Mouse (Mus musculus) MEL-GATA-1-ER (cell line): ENCODE results near the gene Gm42669.
A peak's percentile ranks its signal among the peaks of the same experiment; 100 is the strongest.

ENCODE experiments used
- DNase-seq: peaks from one replicate; pipeline ENCODE4 v3.0.0-alpha.2; 2012; ENCODE audit warnings: low read depth; ENCODE audit errors: extremely low read depth

Gm42669 gene

DNA sequence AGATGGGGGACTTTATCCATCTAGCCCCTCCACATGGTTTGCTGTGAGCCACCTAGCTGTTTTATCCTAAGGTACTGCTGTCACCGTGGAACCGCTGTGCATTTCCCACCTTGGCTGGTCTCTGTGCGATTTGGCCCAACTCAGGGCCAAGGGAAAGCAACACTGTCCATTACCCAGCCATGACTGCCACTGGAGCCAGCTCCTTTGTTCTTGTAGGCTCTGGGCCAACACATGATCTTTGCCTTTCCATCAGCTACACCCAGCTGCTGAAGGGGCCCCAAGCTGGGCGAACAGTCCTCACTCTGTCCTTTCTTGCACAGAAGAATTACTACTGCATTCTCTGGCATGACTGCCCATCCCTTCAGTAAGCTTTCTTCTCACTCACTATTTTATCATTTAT lies 11.2 kb downstream of the Gm42669 start:
- DNase-seq = no peak

DNA sequence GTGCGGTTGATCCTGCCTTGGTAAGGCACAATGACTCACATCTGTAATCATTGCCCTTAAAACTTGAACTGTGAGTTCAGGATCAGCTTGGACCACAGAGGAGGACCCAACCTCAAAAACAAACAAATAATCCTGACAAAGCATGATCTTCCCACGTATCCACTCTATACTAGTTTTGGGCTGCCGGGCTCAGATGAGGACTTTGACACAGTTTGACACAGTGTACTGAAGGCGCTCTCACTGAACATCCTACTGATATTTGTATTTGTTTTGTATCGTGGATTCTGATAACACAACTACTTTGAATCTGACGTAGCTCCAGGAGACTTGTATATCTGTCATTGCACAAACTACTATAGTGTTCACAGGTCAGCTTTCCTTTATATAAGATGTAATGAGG lies 14.0 kb downstream of the Gm42669 start:
- no peak for DNase-seq

DNA sequence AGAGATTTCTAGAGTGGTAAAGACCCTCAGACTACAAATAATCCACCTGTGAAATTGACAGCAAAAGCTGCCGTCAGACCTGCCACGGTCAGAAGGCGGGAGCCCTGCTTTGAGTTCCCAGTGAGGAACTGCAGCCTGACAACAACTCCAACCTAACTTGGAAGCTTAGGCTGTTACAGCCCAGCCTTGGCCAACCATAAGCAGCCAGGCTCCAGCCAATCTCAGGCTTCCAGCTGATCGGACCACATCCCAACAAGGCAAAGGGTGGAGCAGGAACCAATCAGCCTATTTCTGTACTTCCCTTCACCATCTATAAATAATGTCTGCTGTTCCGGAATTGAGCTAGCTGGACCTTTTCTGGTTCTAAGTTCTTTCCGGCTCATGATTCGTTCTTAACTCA lies 14.5 kb downstream of the Gm42669 start:
- no peak for DNase-seq

- DNase-seq = no peak
Observed at GRCm38 (mm10) chr5:107524281-107524680, 16.9 kb downstream of the Gm42669 start.

GRCm38 (mm10) chr5:107528856-107529255 lies 21.4 kb downstream of the Gm42669 start:
- DNase-seq = no peak

- no peak for DNase-seq
Observed at GRCm38 (mm10) chr5:107533590-107533989, 26.2 kb downstream of the Gm42669 start.

DNA sequence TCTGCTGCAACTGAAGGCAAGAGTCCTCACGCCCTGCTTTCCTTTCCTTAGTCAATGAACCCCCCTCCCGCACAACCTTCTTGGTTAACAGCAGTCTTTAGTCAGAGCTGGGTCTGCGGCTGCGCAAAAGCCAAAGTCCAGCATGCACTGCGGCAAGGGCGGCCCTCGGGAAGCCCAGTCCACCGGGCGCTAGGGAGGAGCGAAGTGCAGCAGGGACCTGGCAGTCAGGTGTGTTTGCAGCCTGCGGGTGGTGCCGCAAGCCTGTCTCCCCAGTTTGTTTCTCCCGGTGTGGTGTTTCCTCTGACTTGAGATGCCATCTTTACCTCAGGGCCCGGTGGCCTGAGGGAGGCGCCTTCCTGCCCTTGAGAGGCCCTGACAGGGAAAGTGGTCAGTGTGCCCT lies 27.2 kb downstream of the Gm42669 start, which contains the start of gene 1700028K03Rik:
TSS of gene 1700028K03Rik (plus strand) at position 129 of the 400 bp plus-strand sequence.
- DNase-seq = no peak

- no peak for DNase-seq
Observed at GRCm38 (mm10) chr5:107541696-107542095, 34.3 kb downstream of the Gm42669 start.

DNA sequence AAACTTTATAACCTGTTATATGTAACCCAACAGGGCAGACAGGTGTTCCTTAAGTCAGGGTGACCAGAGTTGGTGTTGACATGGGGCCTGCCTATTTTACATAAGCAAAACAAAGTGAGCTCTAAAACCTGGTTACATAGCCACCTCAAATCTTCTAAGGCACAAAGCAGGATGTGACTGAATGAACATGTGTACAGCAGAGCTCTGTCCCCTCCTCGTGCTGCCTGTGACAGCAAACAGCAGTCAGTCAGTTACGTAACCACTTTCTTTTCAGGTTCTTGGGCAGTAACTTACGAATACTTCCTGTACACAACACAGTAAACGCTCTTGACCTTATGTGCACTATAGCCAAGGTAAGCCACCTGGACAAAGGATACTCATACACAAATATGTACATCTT lies 38.5 kb downstream of the Gm42669 start:
- DNase-seq = no peak

- DNase-seq = peak; percentile 17
Observed at GRCm38 (mm10) chr5:107547955-107548354, 40.5 kb downstream of the Gm42669 start.

- DNase-seq = no peak
Observed at GRCm38 (mm10) chr5:107548444-107548843, 41.0 kb downstream of the Gm42669 start.

DNA sequence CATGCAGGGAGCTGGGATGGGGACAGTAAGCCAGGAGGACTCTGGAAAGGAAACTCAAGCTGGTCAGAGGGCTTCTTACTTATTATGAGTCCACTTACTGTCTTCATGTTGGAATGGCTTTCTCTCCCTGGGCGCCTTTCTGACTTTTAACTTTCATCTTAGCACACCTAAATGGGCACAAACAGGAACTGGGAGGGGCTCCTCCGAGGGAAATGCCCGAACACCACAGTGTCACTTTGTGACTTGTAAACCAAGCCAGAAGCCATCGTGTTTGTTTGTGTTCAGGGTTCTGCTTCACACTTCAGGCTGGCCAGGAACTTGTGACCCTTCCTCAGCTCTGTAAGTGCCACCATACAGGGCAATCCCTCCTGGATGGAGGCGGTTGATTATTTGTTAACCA lies 46.9 kb downstream of the Gm42669 start:
- DNase-seq = no peak

GRCm38 (mm10) chr5:107556969-107557368 lies 49.5 kb downstream of the Gm42669 start:
- DNase-seq = no peak

DNA sequence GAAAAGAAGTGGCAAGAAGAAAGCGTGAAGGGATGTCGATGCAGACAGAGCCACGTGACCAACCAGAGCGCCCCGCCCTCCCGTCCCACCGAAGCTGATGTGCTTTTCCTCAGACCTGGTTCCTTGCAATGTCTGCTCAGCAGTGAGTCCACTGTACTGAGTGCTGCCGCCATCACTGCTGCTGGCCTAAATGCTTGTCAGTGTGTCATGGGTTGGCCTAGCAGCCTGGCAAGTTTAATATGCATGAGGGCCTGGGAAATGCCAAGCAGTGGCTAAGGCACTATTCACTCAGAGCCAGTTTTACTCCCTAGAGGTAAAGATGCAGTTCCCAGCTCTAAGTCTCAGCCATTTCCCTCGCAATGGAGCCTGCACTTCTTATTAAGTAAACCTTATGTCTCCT lies 61.7 kb downstream of the Gm42669 start:
- DNase-seq = no peak

DNA sequence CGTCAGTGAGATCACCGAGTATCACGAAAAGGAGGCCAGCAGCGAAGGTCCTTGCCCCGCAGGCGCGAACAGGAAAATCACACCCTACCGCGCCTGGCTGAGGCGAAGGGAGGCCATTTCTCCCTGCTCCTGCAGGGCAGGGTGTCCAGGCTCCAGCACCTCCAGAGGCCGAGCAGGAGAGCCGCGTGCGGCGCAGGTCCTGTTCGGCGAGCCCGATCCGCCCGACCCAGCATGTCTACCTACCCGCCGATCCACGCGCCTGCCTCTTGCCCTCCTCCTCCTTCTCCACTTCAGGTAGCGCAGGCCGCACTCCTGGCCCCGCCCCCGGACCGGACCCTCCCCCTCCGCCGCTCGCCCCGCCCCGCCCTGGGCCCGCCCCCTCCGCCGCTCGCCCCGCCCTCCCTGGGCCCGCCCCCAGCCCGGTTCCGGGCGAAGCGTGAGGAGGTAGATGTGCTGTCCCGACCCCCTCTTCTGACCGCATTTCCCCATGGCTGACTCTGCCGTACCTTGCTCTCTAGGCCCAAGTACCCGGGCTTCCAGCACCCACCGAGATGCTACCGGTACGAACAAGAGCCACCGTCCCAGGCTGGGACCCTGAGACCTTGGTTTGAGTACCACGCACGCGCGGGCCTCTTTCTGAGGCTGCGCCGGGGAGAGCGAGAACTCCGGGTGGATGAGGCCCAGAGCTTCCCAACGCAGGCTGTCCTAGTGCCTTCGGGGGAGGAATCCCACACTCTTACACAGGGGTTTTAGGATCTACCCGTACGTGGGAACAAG lies 90.1 kb downstream of the Gm42669 start, which contains the start of the genes Rpap2 and Glmn:
TSS of gene Rpap2 (plus strand) at position 73 of the 777 bp plus-strand sequence.
TSS of gene Glmn (minus strand) at position 588 of the 777 bp plus-strand sequence.
- peak; percentile 52 for DNase-seq

DNA sequence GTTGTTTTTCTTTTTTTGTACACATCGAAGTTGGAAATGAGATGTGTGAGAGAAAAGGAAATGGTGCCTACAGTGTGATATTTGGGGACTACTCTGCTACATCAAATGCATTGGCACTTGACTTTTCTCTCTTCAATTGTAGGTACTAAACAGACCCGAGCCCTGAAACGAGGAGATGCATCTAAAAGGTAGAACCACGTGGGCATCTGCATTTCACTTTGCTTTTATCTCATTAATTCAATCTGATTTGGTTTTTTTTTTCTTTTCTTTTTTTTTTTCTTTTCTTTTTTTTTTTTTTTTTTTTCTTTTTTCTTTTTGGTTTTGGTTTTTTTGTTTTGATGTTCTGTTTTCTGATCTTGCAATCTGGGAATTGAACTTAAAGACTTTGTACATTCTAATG lies 91.0 kb downstream of the Gm42669 start:
- DNase-seq = no peak

DNA sequence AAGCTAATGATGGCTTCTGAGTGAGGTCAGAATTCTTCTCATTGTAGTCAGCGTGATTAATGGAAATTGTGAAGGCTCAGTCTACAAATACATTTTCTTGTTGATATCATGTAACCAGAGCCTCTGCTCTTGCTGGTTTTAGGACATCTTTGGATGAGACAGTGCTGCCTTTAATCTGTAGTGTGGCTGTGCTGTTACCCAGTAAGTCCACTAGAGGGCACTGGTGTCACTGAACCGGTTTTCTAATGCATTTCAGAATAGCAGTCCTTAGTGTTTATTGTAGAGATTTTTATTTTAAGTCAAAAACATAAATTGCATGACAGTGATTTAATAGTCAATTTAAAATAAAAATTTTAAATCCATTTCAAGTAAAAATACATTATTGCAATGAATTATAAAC lies 103.8 kb downstream of the Gm42669 start:
- DNase-seq = peak; percentile 44

DNA sequence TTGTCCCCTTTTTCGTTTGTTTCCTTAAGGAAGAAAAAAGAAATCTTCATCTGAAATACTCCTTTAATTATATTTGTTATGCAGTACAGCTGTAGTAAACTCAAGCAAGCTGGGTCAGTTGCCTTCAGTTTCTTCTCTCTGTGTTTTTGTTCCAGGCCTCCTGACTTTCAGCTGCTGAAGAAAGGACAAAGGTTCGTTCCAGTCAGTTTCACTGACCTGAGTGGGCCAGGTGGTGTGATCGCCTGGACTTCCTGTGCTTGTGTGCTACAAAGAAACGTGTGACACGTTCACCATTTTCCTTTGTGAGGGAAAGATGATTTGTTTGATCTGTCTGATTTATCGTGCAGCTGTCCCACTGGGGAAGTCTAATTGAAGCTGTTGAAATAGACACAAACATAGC lies 110.6 kb downstream of the Gm42669 start:
- DNase-seq = no peak

DNA sequence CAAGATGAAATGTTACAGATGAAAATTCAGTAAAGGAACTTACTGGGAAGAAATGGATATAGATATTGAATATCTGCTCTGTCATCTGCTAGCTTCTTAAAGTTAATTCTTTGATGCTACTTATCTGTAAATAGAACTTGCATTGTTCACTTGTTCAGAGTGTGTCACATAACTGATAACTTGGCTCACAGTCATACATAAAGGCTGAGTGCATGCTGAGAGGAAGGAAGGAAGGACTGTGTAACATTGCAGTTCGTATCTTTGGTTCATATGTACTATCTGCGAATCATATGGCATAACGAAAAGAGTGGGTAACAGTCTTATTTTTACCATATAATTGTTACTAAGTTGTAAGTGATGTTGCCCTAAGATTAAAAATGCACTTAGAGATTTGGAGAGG lies 113.9 kb downstream of the Gm42669 start:
- no peak for DNase-seq
